Mouse (Mus musculus) liver, embryonic 18 days (tissue): Measurements from ENCODE around the gene Rab4a. TPM values are rescaled to one million over a fixed set of nuclear protein-coding genes. Genes with fewer than 3 reads are reported as not detected.

Source experiments
- polyA plus RNA-seq: library from polyadenylated mRNA; depleted of rRNA; stranded (reverse); fragments of >200 nt; gene quantifications from 2 replicates; pipeline ENCODE4 v1.2.3, GENCODE M21; 2012; rRNA removed

The Rab4a gene
- 23.9 and 28.6 TPM in 2 replicates for polyA plus RNA-seq

DNA sequence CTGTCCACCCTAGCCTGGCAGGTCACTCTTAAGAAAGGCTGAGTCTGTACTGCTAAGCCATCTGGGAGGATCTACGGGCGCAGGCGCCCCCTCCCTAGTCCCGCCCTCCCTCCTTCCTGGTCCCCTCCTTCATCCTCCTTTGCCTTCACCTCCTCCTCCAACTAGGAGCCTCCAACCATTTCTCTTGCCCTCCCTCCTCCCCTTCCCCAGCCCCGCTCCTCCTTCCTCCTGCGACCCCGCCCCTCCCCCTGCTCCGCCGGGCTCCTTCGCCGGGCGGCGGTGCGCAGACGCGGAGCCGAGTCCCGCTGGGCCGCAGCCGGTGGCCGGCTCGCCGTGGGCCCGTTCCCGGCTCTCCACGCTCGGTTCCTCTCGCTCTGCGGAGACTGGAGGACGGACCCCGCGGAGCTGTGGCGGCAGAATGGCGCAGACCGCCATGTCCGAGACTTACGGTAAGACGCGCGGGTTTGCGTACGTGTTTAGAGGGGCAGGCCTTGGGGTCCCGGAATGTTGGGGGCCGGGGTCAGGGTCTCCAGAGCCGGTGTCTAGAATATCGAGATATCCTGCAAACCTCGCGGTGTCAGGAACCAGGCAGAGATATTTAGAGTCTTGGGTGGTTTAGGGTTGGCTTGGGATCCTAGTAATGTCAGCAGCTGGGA, at the start of gene Rab4a:
Gene Rab4a (plus strand): TSS at position 268 of the 656 bp plus-strand sequence.

DNA sequence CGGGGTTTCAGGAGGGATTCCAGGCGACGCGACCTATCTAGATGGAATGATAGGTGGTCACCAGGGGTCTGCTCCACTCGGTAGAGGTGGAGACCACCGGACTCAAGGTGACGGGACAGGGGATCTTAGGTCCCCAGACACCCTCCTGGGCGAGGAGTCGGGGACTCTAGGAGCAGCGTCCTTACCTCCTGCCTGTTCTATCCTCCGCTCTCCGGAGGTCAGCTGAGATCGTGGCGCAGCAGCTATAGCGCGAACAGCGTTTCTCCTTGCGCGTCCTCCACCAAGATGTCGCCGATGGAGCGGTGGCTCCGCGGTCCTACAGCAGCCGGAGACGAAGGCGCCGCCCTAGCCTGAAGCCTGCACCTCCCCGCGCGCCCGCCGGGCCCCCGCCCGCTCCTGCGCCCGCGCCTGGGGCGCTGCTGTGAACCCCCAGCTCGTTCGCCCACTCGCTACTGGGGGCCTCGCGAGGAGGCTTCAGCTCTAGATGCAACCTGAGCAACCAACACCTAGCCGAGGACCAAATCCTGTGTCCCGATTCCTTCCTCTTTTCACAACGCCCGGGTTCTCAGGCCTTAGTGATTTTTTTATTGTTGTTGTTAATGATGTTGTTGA, 54.0 kb downstream of the Rab4a start, which contains the start of gene Ccsap:
Gene Ccsap (minus strand): TSS at position 562 of the 612 bp plus-strand sequence.

Other genes starting within 250 kb of the Rab4a start
- 6.9 and 9.4 TPM in 2 replicates for gene Rhou, start 152.1 kb upstream of the Rab4a start, polyA plus RNA-seq
- gene Ccsap, start 54.2 kb downstream of the Rab4a start, polyA plus RNA-seq = 2.0 and 2.1 TPM in 2 replicates
- 0.89 and 4.7 TPM in 2 replicates for gene Acta1, start 88.8 kb downstream of the Rab4a start, polyA plus RNA-seq
- gene Nup133, start 143.3 kb downstream of the Rab4a start, polyA plus RNA-seq = 8.7 and 9.0 TPM in 2 replicates
- 41.5 and 42.0 TPM in 2 replicates for gene Abcb10, start 177.1 kb downstream of the Rab4a start, polyA plus RNA-seq
- gene Taf5l, start 215.4 kb downstream of the Rab4a start, polyA plus RNA-seq = 15.9 and 16.6 TPM in 2 replicates
- gene Urb2, start 215.5 kb downstream of the Rab4a start, polyA plus RNA-seq = 2.9 and 3.6 TPM in 2 replicates